Comparison of ENCODE assay signal across 26 mouse cellular contexts in genomic region chr10:85875812-85876211, GRCm38 (mm10). TPM values are rescaled to one million over a fixed set of nuclear protein-coding genes. Genes with fewer than 3 reads are reported as not detected.
"Had no signal": no experiment of that assay in that cellular context is flagged by ENCODE, and none has a peak within 500 bp of the region (broad histone marks: within the 10 kb centered on the region; RNA-seq: fewer than 3 reads in every experiment).

No protein-coding gene starts in this region.

- DNase-seq: gastrocnemius, postnatal 14 days; gastrocnemius, postnatal 36 days; heart, adult 2 months; heart, postnatal 14 days; heart, postnatal 36 days; kidney, adult 11 months; kidney, adult 2 months; kidney, adult 9 months; kidney, postnatal 14 days; layer of hippocampus, adult 9-11 months; layer of hippocampus, postnatal 36 days; left cerebral cortex, postnatal 4 days had no signal

- H3K9me3 ChIP-seq: heart, embryonic 13.5 days; heart, embryonic 15.5 days; hindbrain, embryonic 13.5 days; hindbrain, embryonic 15.5 days; limb, embryonic 13.5 days; limb, embryonic 15.5 days had no signal

- ATAC-seq: hindbrain, postnatal 0 days; intestine, embryonic 16.5 days had no signal

- H3K9ac ChIP-seq: heart, embryonic 13.5 days; heart, embryonic 15.5 days; hindbrain, embryonic 13.5 days; hindbrain, embryonic 15.5 days; kidney, embryonic 15.5 days; limb, embryonic 13.5 days; limb, embryonic 15.5 days had no signal

- H3K27me3 ChIP-seq: heart, embryonic 13.5 days; heart, embryonic 15.5 days; hindbrain, embryonic 13.5 days; hindbrain, embryonic 15.5 days; kidney, embryonic 15.5 days; limb, embryonic 13.5 days; limb, embryonic 15.5 days had no signal

- H3K4me2 ChIP-seq: heart, embryonic 11.5 days; heart, embryonic 13.5 days; heart, embryonic 15.5 days; hindbrain, embryonic 13.5 days; hindbrain, embryonic 15.5 days; kidney, embryonic 15.5 days; limb, embryonic 13.5 days; limb, embryonic 15.5 days had no signal

- H3K27ac ChIP-seq: heart, adult 2 months; heart, embryonic 13.5 days; heart, embryonic 15.5 days; hindbrain, embryonic 13.5 days; hindbrain, embryonic 15.5 days; hindbrain, postnatal 0 days; kidney, embryonic 15.5 days; kidney, postnatal 0 days; limb, embryonic 13.5 days; limb, embryonic 15.5 days had no signal

- H3K4me3 ChIP-seq: heart, adult 2 months; heart, embryonic 13.5 days; heart, embryonic 15.5 days; hindbrain, embryonic 13.5 days; hindbrain, embryonic 15.5 days; kidney, embryonic 15.5 days; limb, embryonic 13.5 days; limb, embryonic 15.5 days had no signal

RNA-seq across cellular contexts. Expression of gene Ascl4, which starts 51.7 kb away (rescaled TPM):
- polyA plus RNA-seq: heart, adult 2 months; heart, embryonic 11.5 days; heart, embryonic 15.5 days; heart, postnatal 0 days; intestine, embryonic 14.5 days; large intestine, adult 2 months had no signal
